Mouse (Mus musculus): ENCODE results near the gene Supt3.

The Supt3 gene

DNA sequence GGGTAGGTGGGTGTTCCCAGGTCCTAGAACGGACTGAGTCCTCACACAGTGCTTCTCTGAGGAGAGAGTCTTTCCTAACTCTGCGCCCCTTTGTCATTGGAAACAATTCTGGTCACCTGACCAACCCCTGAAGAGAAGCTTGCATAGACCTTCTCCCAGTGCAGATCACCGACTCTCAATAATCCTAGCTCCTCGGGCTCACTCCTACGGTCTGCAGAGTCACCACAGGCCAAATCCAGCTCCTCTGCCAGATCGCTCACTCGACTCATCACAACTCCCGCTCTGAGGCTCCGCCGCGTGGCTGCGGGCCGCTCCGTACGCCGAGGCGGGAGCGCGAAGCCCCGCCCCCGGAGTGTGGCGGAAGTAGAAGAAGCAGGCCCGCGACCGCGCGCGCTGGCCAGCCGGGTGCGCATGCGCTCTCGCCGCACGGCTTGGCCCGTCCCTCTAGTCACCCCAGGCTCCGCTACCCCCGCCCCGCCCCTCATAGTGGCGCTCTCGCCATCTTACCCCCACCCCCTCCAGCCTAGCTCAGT lies at the start of gene Supt3:
Gene Supt3 (plus strand): TSS at position 415 of the 533 bp plus-strand sequence.
- peak; percentile 97 for DNase-seq (ENCODE audit: low spot score)

DNA sequence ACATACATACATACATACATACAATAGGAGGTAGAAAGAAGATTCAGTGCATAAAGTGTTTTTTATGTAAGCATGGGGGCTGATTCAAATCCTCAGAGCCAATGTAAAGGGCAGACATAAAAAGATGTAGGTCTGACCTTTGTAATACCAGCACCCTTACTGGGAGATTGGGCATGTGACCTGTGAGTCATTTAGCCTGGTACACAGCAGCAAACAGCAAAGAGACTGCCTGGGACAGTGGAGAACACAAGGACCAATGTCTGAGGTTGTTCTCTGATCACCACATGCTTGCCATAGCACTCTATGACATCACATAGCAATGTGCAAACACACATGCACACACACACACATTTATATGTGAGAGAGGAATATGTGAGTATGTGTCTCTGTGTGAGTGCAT lies 49.3 kb upstream of the Supt3 start:
- no peak for DNase-seq (ENCODE audit: low spot score)

DNA sequence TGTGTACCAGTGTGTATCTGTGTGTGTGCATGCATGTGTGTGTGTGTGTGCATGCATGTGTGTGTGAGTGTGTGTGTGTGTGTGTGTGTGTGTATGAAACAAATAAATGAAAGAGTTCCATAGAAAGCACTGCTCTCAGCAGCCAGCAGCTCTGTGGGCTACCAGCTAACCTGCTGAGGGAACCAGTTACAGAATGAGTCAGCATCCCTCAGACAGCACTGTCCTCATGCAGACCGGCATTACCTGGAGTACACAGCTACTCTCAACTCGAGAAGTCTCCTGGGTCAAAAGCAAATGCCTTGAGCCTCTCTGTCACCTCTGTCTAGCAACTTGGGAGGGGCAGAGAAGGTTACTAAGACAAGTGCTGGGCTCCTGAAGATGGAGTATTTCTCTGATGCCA lies 48.5 kb upstream of the Supt3 start:
- DNase-seq (ENCODE audit: low spot score) = no peak

DNA sequence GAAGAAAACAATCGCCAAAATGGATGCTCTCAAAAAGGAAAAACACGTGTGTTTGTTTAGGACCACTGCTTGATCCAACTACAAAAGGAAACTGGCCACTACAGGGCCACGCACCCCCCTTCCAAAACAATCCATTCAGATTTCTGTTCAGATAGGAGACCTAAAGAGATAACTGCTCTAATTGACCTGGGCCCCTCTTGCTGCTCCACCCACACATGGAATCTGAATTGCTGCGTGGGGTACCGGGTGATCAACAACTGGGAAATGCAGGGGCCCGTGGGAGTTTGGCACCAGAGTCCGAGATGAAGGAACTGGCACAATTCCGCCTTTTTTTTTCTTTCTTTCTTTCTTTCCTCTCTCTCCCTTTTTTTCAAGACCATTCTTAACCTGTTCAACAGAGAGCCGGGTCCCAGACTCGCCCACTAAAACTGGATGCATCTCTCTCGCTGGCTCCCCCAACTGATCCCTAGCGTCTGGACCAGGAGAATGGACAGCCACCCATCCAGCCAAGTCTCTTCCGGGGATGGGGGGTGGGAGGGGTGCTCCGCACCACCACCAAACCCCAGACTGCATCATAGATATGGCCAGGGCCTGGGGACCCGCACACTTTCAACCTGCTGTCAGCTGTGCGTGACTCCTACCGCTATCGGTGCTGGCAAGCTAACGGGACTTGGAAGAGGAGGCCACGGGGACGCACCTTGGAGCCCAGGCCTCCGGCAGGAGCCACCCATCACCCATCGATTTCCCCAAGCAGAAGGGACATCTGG lies 43.2 kb upstream of the Supt3 start:
- DNase-seq (ENCODE audit: low spot score) = no peak

DNA sequence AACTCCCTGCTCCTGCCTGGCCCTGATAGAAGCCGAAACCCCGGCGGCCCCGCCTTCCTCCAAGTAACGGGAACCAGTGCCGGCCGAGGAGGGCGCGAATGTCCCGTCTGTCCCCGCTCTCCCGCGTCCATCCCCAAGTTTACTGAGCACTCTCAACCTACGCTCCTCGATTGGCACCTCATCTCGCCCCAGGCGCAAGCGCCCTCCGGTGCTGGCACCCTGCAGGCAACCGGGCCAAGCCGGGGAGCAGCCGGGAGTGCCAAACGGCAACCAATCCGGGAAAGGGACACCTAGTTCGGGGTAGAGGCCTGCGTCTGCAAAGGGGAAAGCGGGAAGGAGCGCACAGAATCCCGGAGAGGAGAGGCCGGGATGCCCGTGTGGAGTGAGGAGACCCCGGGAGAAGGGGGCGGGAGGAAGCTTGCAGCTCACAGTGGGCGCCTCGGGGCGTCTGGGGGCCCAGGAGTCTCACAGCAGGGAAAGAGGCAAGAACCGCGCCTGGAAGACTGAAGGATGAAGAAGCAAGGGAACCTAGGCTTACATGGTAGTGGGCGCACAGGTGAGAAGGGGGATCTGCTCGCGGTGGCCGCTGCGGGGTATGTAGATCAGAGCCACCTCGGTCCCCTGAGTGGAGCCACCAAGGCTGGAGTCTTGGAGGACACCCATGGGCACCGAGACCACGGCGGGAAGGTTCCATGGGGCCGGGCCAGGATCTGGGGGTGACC lies 42.3 kb upstream of the Supt3 start:
- DNase-seq (ENCODE audit: low spot score) = peak; percentile 47

DNA sequence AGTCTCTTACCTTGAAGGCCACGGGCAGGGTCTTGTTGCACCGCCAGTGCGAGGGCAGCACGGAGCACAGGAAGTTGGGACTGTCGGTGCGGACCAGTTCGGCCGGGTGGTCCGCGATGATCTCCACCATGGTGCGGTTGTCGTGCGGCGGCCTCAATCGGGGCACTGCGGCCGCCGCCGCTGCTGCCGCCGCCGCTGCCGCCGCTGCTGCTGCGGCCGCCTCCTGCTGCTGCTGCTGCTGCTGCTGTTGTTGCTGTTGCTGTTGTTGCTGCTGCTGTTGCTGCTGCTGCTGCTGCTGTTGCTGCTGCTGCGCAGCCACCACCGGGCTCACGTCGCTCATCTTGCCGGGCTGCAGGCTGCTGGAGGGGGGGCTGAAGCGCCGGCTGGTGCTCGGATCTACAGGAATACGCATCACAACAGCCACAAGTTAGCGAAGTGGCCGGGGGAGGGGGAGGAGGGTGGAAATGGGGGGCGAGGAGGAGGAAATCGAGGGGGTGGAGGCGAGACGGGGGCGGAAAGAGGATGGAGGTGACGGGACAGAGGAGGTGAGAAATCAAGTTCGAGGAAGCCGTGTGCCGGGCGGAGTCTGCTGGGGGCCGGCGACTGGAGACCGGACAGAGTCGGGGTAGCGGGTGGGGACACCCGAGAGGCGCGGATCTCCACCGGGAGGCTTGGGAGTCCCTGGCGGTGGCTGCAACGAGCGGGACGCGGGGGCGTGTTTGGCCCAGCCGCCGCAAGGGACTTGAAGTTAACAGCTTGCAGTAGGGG lies 41.5 kb upstream of the Supt3 start:
- peak; percentile 44 for DNase-seq (ENCODE audit: low spot score)

DNA sequence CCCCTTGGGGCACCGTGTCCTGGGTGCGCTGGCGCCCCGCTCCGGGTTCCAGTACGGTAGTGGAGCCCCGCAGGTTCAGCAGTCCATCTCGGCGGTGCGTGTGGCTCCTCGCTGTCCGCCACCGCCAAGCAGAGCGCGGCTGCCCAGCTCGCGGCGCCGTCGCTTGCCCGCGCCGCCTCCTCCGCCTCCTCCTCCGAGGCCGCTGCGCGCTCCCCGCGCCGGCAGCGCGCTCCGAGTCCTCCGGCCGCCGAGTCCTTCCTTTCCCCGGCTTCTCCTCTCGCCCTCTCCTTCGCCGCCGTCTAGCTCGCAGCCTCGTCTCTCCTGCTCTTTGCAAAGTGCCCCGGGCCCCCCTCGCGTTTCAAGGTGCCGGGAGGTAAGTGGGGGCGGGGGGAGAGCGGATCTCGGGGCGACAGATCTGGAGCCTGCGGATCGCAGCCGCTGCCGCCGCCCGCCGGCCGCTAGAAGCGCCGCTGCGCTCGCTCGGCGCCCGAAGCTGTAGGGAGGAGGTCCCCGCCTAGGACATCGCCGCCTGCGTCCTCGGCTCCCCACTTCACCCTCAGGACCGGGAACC lies 40.9 kb upstream of the Supt3 start:
- DNase-seq (ENCODE audit: low spot score) = peak; percentile 65

DNA sequence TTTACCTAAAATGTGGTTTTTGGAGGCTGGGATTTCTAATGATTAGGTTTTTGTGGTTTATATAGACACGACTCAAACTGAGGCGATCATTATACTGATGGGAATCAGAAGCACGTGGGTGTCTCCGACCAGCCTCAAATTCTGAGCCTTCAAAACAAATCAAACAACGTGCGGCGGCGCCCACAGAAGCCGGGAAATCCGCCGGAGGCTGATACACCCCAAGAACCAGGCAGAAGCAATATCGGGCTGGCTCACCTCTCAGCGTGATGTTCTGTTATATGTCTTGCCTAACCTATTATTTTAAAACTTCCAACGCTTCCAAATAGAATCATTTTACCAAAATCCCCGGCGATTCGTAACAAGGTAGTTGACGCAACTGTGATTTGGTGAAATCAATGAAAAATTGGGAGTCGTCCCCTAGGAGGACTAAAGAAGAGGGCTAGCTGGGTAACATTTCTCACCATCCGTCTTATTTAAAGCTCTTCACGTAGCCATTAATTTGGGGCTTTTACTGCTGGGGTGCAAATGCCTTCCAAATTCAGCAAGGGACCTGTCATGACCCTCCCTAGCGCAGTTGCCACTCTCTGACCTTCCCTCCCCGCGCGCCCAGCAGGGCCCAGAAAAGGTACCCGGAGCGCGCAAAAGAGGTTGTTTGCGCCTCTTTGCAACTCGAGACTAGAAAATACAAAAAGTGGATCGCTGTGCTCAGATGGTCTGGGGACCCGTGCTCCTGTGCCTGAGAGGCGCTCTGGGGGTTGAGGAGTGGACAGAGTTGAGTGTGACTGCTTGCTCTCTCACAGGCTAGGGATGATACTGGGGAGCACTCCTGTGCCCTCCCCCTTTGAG lies 39.5 kb upstream of the Supt3 start:
- DNase-seq (ENCODE audit: low spot score) = no peak

DNA sequence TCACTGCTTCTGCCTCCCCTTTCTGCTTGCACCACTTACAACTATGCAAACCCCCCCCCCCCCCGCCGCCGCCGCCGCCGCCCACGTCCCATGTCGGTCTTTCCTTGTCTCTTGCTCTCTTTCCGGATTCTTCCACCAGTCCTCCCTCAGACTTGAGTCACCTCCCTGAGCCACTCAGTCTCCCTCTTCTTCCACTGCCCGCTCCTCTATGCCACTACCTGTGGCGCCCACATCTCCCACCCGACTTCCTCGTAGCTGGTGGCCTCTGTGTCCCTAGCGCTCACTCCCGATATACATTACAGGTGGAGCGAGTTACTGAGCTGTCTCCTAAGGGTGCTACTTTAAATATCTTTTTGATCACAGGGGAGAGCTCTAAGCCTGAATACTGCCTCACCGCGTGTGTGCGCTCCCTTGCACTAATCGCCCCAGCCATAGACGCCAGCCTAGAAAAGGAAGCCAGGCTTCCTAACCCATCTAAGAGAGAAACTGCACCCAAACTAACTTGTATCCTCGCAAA lies 38.8 kb upstream of the Supt3 start:
- no peak for DNase-seq (ENCODE audit: low spot score)

DNA sequence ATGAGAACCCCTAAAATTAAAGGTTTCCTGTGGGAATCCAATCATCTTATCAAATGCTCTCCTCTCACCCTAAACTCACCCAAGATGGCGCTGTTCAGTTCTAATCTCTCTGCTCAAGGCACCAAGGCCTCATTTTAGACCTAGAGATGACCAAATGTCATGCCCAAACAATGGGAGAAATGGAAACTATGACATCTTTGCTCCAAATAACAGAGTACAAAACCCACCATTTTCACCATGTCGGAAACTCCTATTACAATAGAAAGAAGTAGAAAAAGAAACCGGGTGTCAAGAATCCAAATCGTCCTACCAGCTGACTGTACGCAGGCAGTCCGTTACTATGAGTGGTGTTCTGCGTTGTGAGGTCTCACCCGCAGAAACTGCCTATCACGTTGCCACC lies 34.7 kb upstream of the Supt3 start:
- DNase-seq (ENCODE audit: low spot score) = no peak

DNA sequence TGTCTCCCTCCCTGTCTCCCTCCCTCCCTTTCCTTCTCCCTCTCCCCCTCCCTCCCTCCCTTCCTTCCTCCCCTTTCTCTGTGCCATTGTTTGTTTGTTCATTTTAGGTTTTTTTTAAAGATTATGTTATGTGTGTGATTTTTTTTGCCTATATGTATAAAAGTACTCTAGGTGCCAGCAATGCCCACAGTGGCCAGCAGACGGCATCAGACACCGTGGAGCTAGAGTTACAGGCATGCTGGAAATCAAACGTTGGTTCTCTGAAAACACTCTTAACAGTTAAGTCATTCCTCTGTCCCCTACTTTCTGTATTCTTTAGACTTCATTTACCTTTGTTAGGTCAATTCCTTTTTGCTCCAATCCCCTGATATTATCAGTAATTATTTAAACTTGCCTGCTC lies 33.2 kb upstream of the Supt3 start:
- DNase-seq (ENCODE audit: low spot score) = no peak

DNA sequence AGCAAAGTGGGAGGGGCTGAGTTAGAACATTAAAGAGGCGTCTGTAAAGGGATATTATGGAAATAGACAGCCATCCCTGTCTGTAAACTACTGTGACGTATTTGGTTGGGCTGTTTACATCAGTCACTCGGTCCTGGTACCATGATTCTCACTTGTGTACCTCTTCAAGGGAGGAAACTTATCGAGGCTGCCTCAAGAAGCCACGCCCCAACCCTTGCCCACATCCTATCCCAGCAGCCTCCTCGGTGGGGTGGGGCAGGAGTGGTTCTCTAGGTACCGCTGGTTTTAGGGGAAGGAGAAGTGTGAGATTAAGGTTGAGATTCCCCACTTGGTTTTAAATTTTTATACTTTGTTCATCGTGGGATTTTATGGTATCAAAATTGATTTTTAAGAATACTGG lies 31.6 kb upstream of the Supt3 start:
- no peak for DNase-seq (ENCODE audit: low spot score)

DNA sequence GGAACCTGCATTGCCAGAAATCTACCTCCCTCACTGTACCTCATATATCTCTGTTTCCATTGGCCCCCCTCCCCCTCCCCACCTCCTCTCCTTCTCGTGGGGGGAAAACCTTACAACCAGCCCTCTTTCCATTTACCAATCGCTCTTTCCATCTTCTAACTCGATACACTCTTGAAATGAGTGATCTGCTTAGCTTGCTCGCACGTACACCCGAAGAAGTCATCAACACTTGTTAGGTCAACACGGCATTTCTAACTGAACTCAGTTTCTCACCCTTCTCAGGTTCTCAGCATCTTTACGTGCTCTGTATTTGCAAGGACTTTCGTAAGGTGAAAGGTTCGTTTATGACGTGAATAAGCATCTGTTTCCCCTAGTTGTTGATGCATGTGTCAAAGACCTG lies 10.6 kb upstream of the Supt3 start:
- no peak for DNase-seq (ENCODE audit: low spot score)

DNA sequence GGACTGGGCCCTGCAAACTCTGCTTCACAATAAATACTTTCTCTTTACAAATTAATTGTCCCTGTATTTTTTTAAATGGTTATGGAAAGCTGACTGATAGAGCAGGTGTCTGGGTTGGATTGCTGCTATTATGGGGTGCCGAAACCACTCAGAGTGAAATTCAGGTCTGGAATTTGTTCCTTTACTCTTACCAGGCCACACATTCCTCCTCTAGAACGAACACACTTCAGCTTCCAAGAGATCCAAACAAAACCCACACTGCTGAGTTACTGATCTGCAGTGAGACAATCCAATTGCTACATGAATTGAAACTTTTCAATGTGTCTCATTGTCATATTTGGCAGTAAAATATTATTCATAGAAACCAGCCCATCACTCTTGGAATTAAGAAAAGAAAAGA lies 10.0 kb upstream of the Supt3 start:
- DNase-seq (ENCODE audit: low spot score) = no peak

DNA sequence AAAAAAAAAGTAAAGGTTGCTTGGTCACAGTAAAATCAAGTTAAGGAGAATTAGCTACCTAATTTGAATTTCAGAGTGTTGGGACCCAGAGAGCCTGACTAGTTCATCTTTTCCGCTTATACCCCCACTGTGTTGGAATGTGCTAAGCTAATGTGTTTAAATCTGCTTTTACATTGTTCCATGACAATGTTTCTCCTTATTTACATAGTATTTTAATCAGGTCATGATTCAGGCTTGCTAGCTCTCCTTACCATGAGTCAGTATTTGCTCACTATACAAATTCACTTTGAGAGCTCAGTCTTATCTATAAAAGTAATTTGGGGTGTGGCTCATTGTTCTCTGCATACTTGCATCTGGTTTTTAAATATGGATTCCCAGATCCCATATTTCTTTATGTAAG lies 9.6 kb upstream of the Supt3 start:
- no peak for DNase-seq (ENCODE audit: low spot score)

DNA sequence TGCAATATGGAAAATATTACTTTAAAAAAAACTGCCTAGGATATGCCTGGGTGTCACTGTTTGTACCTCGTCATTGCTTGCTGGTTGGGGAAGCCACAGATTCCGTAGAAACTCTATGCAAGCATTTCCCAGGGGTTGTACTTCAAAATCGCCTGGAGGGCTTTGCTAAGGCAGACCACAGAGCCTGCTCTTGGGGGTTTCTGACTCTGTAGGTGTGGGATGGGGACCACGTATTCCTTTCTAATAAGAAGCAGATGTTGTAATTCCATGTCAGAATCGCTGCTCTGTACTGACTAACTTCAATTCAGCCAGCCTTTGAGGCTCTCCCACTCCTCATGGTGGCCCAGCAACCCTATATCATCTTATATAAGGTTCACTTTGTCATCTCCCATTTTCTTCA lies 8.4 kb upstream of the Supt3 start:
- DNase-seq (ENCODE audit: low spot score) = no peak

DNA sequence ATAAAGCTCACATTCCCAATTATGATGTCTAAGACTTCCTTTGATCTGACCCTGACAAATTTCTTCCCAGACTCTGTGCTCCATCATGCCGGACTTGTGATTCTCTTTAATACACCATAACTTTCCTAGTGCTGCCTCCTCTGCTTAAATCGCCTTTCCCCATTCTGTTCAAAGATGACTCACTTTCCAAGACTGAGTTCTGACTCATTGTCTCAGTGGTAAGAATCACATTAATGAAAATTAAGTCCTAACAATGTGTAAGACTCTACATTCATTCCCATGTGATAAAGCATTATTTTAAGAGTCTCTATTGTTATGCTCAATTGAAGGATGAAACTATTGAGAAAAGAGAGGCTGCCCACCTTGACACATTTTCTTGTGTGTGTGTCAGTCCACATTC lies 6.1 kb upstream of the Supt3 start:
- DNase-seq (ENCODE audit: low spot score) = no peak

DNA sequence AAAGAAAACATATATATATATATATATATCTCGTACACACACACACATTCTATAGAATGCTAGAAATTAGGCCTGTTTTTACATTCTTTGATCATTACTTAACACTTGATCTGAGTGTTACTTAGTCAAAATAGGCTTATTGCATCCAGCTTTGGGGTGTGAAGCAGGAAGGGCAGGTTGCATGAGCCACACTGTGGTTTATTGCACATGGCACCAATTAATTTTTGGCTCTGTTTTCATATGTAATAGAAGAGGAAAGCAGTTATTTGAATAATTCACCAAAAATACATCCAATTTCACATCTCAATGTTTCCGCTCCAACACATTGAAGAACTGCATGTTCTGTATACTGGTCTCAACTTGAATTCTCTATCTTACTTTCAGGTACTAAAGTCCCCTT lies 4.4 kb upstream of the Supt3 start:
- DNase-seq (ENCODE audit: low spot score) = no peak

DNA sequence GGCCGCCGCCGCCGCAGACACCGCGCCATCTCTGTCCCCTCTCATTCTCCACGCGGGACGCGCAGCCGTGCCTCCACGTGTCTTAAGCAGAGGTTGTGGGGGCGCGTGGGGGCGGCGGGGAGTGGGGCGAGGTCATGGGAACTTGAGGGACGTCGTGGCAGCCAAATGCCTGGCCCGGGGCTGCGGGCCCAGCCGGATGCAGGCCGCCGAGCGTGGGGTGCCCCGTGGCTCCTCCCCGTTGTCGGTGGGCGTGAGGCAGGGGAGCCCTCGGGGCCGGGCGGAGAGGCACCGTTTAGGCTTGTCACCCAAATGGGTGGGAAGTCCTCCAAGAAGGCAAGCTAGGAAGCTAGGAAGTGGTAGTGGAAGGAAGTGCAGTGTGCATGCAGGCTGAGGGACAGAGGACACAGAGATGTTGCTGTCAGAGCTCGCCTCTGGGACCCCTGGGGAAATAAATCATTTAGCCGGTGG lies 419 bp downstream of the Supt3 start:
- peak; percentile 78 for DNase-seq (ENCODE audit: low spot score)

DNA sequence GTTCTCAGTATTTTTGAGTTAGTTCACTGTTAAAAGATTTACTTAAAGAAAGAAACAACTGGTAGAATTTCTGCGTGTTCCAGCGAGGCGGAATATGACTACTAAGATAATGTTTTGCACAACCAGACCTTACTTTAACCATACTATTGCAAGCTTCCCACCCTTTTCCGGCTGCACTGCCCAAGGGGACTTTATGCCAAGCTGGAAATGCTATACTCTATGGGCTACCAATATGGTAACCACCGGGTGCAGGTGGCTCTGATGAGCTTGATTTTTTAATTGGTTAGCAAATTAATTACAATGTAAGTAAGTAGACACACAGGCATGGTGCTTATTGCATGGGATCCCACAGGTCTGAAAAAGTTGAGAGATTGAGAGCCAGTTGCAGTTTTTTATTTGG lies 1.2 kb downstream of the Supt3 start:
- no peak for DNase-seq (ENCODE audit: low spot score)

DNA sequence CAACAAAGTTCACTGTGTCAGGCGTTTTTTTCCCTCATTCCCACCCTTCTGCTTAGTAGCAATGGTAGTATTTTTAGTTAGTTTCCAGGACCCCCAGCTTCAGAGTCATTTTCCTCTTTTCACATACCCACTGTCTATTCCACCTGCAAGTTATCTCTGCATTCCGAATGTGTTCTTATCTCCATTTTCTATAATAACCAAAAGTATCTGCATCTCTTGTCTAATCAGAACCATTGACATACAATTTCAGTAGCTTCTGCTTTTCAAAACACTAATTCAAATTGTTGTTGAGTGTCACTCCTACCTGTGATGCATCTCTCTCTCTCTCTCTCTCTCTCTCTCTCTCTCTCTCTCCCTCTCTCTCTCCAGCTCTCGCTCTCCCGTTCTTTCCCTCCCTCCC lies 3.4 kb downstream of the Supt3 start:
- DNase-seq (ENCODE audit: low spot score) = no peak

Data from layer of hippocampus, adult 11-12 months (tissue).